Mouse (Mus musculus): ENCODE measurements around the gene Gtpbp8. TPM values are rescaled to one million over a fixed set of nuclear protein-coding genes. Genes with fewer than 3 reads are reported as not detected.

Gene Gtpbp8
- polyA plus RNA-seq, 2 experiments = 12.5 to 27.2 TPM

- WGBS = 6% methylated on average over 14 of the region's 14 CpGs
- H3K4me2 ChIP-seq (replicated peaks; ENCODE audit: low read depth, low read length, severe bottlenecking) = peak overlapping the region; percentile 70
- DNase-seq (ENCODE audit: low spot score) = no peak
- peak overlapping the region; percentile 59 for H3K4me3 ChIP-seq (replicated peaks; ENCODE audit: low read length)
- no peak for TF ChIP-seq POLR2A (IDR thresholded peaks at IDR 0.05; ENCODE audit: borderline replicate concordance, extremely low read depth, insufficient read depth, insufficient read length)
- H3K9ac ChIP-seq (ENCODE audit: low read depth, low read length, severe bottlenecking) = peak overlapping the region; percentile 73
- peak overlapping the region; percentile 91 for H3K27ac ChIP-seq (replicated peaks; ENCODE audit: low read depth, low read length)
- H3K27me3 ChIP-seq (ENCODE audit: control insufficient read depth, insufficient read depth, low read length) = no peaks in the 10 kb centered on the region
- H3K4me1 ChIP-seq (ENCODE audit: control insufficient read depth, insufficient read depth, low read length) = peaks cover 8% of the 10 kb centered on the region; the same call in 1 of the 2 replicates
- ATAC-seq (ENCODE audit: low FRiP score, low read depth) = no peak; the same call in 1 of the 2 replicates
- H3K9me3 ChIP-seq (ENCODE audit: control insufficient read depth, low read length) = no peaks in the 10 kb centered on the region
- peaks cover 13% of the 10 kb centered on the region for H3K36me3 ChIP-seq (ENCODE audit: control insufficient read depth, insufficient read depth, low read length)
These were observed 695 bp downstream of the Gtpbp8 start for GRCm38 (mm10) chr16:44745471-44745865.

GRCm38 (mm10) chr16:44742753-44743152 is 3.4 kb downstream of the Gtpbp8 start:
- peaks cover 33% of the 10 kb centered on the region for H3K36me3 ChIP-seq (ENCODE audit: control insufficient read depth, insufficient read depth, low read length)
- H3K9me3 ChIP-seq (ENCODE audit: control insufficient read depth, low read length) = no peaks in the 10 kb centered on the region
- no peak overlapping the region for H3K4me3 ChIP-seq (replicated peaks; ENCODE audit: low read length)
- no peaks in the 10 kb centered on the region for H3K27me3 ChIP-seq (ENCODE audit: control insufficient read depth, insufficient read depth, low read length)
- H3K27ac ChIP-seq (replicated peaks; ENCODE audit: low read depth, low read length) = no peak overlapping the region
- ATAC-seq (ENCODE audit: low FRiP score, low read depth) (no peak), DNase-seq (ENCODE audit: low spot score) (no peak)
- TF ChIP-seq POLR2A (IDR thresholded peaks at IDR 0.05; ENCODE audit: borderline replicate concordance, extremely low read depth, insufficient read depth, insufficient read length) = no peak
- H3K4me1 ChIP-seq (ENCODE audit: control insufficient read depth, insufficient read depth, low read length) = peaks cover 8% of the 10 kb centered on the region; the same call in 1 of the 2 replicates
- no peak overlapping the region for H3K9ac ChIP-seq (ENCODE audit: low read depth, low read length, severe bottlenecking)
- 100% methylated on average over 1 of the region's 1 CpGs for WGBS
- no peak overlapping the region for H3K4me2 ChIP-seq (replicated peaks; ENCODE audit: low read depth, low read length, severe bottlenecking)

GRCm38 (mm10) chr16:44736118-44736517 is 10.0 kb downstream of the Gtpbp8 start:
- 82% methylated on average over 4 of the region's 4 CpGs for WGBS

GRCm38 (mm10) chr16:44735676-44736075 is 10.5 kb downstream of the Gtpbp8 start:
- WGBS = 93% methylated on average over 5 of the region's 5 CpGs
- Histone ChIP-seq H3K36me3 (ENCODE audit: control insufficient read depth, insufficient read depth, low read length) (peaks cover 89% of the 10 kb centered on the region), H3K9ac (ENCODE audit: low read depth, low read length, severe bottlenecking) (no peak overlapping the region), H3K4me1 (ENCODE audit: control insufficient read depth, insufficient read depth, low read length) (no peaks in the 10 kb centered on the region), H3K27me3 (ENCODE audit: control insufficient read depth, insufficient read depth, low read length) (no peaks in the 10 kb centered on the region), H3K9me3 (ENCODE audit: control insufficient read depth, low read length) (no peaks in the 10 kb centered on the region), H3K27ac (replicated peaks; ENCODE audit: low read depth, low read length) (no peak overlapping the region), H3K4me2 (replicated peaks; ENCODE audit: low read depth, low read length, severe bottlenecking) (no peak overlapping the region), H3K4me3 (replicated peaks; ENCODE audit: low read length) (no peak overlapping the region)
- no peak for TF ChIP-seq POLR2A (IDR thresholded peaks at IDR 0.05; ENCODE audit: borderline replicate concordance, extremely low read depth, insufficient read depth, insufficient read length)
- ATAC-seq (ENCODE audit: low FRiP score, low read depth) (no peak), DNase-seq (ENCODE audit: low spot score) (no peak)

More at GRCm38 (mm10) chr16:44736118-44736517, 10.0 kb downstream of the Gtpbp8 start:
- H3K36me3 ChIP-seq (ENCODE audit: control insufficient read depth, insufficient read depth, low read length) = peaks cover 84% of the 10 kb centered on the region
- no peaks in the 10 kb centered on the region for H3K4me1 ChIP-seq (ENCODE audit: control insufficient read depth, insufficient read depth, low read length)
- ATAC-seq (ENCODE audit: low FRiP score, low read depth) (no peak), DNase-seq (ENCODE audit: low spot score) (no peak)
- no peaks in the 10 kb centered on the region for H3K27me3 ChIP-seq (ENCODE audit: control insufficient read depth, insufficient read depth, low read length)
- H3K9ac ChIP-seq (ENCODE audit: low read depth, low read length, severe bottlenecking) = no peak overlapping the region
- no peak overlapping the region for H3K27ac ChIP-seq (replicated peaks; ENCODE audit: low read depth, low read length)
- TF ChIP-seq POLR2A (IDR thresholded peaks at IDR 0.05; ENCODE audit: borderline replicate concordance, extremely low read depth, insufficient read depth, insufficient read length) = no peak
- no peak overlapping the region for H3K4me3 ChIP-seq (replicated peaks; ENCODE audit: low read length)
- no peak overlapping the region for H3K4me2 ChIP-seq (replicated peaks; ENCODE audit: low read depth, low read length, severe bottlenecking)
- H3K9me3 ChIP-seq (ENCODE audit: control insufficient read depth, low read length) = no peaks in the 10 kb centered on the region

GRCm38 (mm10) chr16:44734059-44734458 is 12.1 kb downstream of the Gtpbp8 start:
- Histone ChIP-seq H3K4me3 (replicated peaks; ENCODE audit: low read length) (no peak overlapping the region), H3K9me3 (ENCODE audit: control insufficient read depth, low read length) (no peaks in the 10 kb centered on the region), H3K36me3 (ENCODE audit: control insufficient read depth, insufficient read depth, low read length) (peaks cover 90% of the 10 kb centered on the region), H3K27ac (replicated peaks; ENCODE audit: low read depth, low read length) (no peak overlapping the region), H3K4me2 (replicated peaks; ENCODE audit: low read depth, low read length, severe bottlenecking) (no peak overlapping the region), H3K27me3 (ENCODE audit: control insufficient read depth, insufficient read depth, low read length) (no peaks in the 10 kb centered on the region), H3K4me1 (ENCODE audit: control insufficient read depth, insufficient read depth, low read length) (no peaks in the 10 kb centered on the region), H3K9ac (ENCODE audit: low read depth, low read length, severe bottlenecking) (no peak overlapping the region)
- DNase-seq (ENCODE audit: low spot score) = no peak
- WGBS = 87% methylated on average over 3 of the region's 3 CpGs
- ATAC-seq (ENCODE audit: low FRiP score, low read depth) = no peak
- TF ChIP-seq POLR2A (IDR thresholded peaks at IDR 0.05; ENCODE audit: borderline replicate concordance, extremely low read depth, insufficient read depth, insufficient read length) = no peak

- Histone ChIP-seq H3K4me3 (replicated peaks; ENCODE audit: low read length) (no peak overlapping the region), H3K4me1 (ENCODE audit: control insufficient read depth, insufficient read depth, low read length) (peaks cover 12% of the 10 kb centered on the region; the same call in 1 of the 2 replicates), H3K27ac (replicated peaks; ENCODE audit: low read depth, low read length) (no peak overlapping the region), H3K9me3 (ENCODE audit: control insufficient read depth, low read length) (no peaks in the 10 kb centered on the region), H3K4me2 (replicated peaks; ENCODE audit: low read depth, low read length, severe bottlenecking) (no peak overlapping the region), H3K36me3 (ENCODE audit: control insufficient read depth, insufficient read depth, low read length) (peaks cover 45% of the 10 kb centered on the region), H3K27me3 (ENCODE audit: control insufficient read depth, insufficient read depth, low read length) (no peaks in the 10 kb centered on the region), H3K9ac (ENCODE audit: low read depth, low read length, severe bottlenecking) (no peak overlapping the region)
- ATAC-seq (ENCODE audit: low FRiP score, low read depth) = no peak
- DNase-seq (ENCODE audit: low spot score) = no peak
- no peak for TF ChIP-seq POLR2A (IDR thresholded peaks at IDR 0.05; ENCODE audit: borderline replicate concordance, extremely low read depth, insufficient read depth, insufficient read length)
- WGBS = 98% methylated on average over 3 of the region's 3 CpGs
These were observed 18.6 kb downstream of the Gtpbp8 start for GRCm38 (mm10) chr16:44727525-44727924.

All from limb, embryonic 14.5 days (tissue).